Mouse (Mus musculus): ENCODE measurements around the gene Rragb. TPM values are rescaled to one million over a fixed set of nuclear protein-coding genes. Genes with fewer than 3 reads are reported as not detected.
A peak's percentile ranks its signal among the peaks of the same experiment; 100 is the strongest.
"Not testable (repeated sequence)": the region's sequence is repeated elsewhere in the genome, so short reads cannot be mapped to it uniquely, and the experiment has no call there.

Rragb gene
- polyA plus RNA-seq, 1 experiment from 2014 or later: 1.3 TPM

DNA sequence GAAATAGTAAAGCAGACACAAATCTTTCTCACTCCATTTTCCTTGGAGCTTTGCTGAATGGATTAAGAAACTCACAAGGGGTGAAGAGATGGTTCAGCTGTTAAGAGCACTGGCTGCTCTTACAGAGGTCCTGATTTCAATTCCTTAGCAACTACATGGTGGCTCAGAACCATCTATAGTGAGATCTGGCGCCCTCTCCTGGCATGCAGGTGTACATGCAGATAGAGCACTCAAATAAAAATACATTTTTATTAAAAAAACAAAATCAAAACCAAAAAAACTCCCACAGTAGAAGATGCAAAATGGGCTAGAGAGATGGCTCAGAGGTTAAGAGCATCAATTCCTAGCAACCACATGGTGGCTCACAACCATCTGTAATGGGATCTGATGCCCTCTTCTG lies 35.0 kb downstream of the Rragb start:
- H3K27me3 ChIP-seq (ENCODE audit: insufficient read depth, low read length): no peaks in the 10 kb centered on the region
- WGBS: 9% methylated on average over 1 of the region's 1 CpGs
- no peaks in the 10 kb centered on the region for H3K36me3 ChIP-seq (ENCODE audit: insufficient read depth, low read length)
- no peak overlapping the region for H3K4me2 ChIP-seq (ENCODE audit: low read length)
- H3K4me1 ChIP-seq (replicated peaks; ENCODE audit: insufficient read depth, low read length): no peaks in the 10 kb centered on the region
- peak; percentile 51 for TF ChIP-seq CTCF (IDR thresholded peaks at IDR 0.05; ENCODE audit: low read depth)
- no peak overlapping the region for H3K4me3 ChIP-seq (replicated peaks; ENCODE audit: low read depth, low read length)
- ATAC-seq (replicated peaks; ENCODE audit: low FRiP score, low read depth) (no peak), DNase-seq (ENCODE audit: low spot score) (peak; percentile 1)
- H3K9me3 ChIP-seq (replicated peaks; ENCODE audit: low read length): no peaks in the 10 kb centered on the region
- no peak overlapping the region for H3K27ac ChIP-seq
- no peak overlapping the region for H3K9ac ChIP-seq (ENCODE audit: low read depth, low read length)

DNA sequence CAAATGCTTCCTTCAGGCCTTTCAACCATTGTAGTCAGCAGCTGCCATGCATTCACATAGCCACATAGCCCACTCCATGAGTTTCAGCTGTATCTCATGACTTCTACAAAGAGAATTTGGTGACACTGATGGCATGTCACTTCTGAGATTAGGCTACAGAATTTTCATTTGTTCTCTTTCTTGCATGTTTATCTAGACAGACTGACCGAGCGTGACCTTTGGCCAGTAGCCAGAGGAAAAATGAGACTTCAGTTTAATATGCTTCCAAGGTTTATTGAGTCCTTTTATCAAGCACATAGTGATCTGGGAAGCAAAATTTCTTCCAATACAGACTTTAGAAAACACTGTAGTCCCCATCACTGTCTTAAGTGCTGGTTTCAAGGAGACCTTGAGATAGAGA lies 42.4 kb downstream of the Rragb start:
- H3K9me3 ChIP-seq (replicated peaks; ENCODE audit: low read length): no peaks in the 10 kb centered on the region
- no peak for ATAC-seq (replicated peaks; ENCODE audit: low FRiP score, low read depth)
- H3K9ac ChIP-seq (ENCODE audit: low read depth, low read length): no peak overlapping the region
- WGBS: 86% methylated on average over 2 of the region's 2 CpGs
- TF ChIP-seq CTCF (IDR thresholded peaks at IDR 0.05; ENCODE audit: low read depth): no peak
- no peaks in the 10 kb centered on the region for H3K36me3 ChIP-seq (ENCODE audit: insufficient read depth, low read length)
- H3K4me3 ChIP-seq (replicated peaks; ENCODE audit: low read depth, low read length): no peak overlapping the region
- no peak for DNase-seq (ENCODE audit: low spot score)
- H3K27ac ChIP-seq: no peak overlapping the region
- H3K27me3 ChIP-seq (ENCODE audit: insufficient read depth, low read length): no peaks in the 10 kb centered on the region
- H3K4me2 ChIP-seq (ENCODE audit: low read length): no peak overlapping the region
- no peaks in the 10 kb centered on the region for H3K4me1 ChIP-seq (replicated peaks; ENCODE audit: insufficient read depth, low read length)

- not testable (repeated sequence) for H3K27me3 ChIP-seq (ENCODE audit: insufficient read depth, low read length); H3K9ac ChIP-seq (ENCODE audit: low read depth, low read length); H3K4me2 ChIP-seq (ENCODE audit: low read length); H3K4me3 ChIP-seq (replicated peaks; ENCODE audit: low read depth, low read length); H3K36me3 ChIP-seq (ENCODE audit: insufficient read depth, low read length); H3K9me3 ChIP-seq (replicated peaks; ENCODE audit: low read length); H3K27ac ChIP-seq; ATAC-seq (replicated peaks; ENCODE audit: low FRiP score, low read depth); H3K4me1 ChIP-seq (replicated peaks; ENCODE audit: insufficient read depth, low read length)
- 78% methylated on average over 2 of the region's 2 CpGs for WGBS
- peak; percentile 45 for TF ChIP-seq CTCF (IDR thresholded peaks at IDR 0.05; ENCODE audit: low read depth)
- peak; percentile 0 for DNase-seq (ENCODE audit: low spot score)
Observed at GRCm38 (mm10) chrX:153199185-153199584, 59.4 kb downstream of the Rragb start.

DNA sequence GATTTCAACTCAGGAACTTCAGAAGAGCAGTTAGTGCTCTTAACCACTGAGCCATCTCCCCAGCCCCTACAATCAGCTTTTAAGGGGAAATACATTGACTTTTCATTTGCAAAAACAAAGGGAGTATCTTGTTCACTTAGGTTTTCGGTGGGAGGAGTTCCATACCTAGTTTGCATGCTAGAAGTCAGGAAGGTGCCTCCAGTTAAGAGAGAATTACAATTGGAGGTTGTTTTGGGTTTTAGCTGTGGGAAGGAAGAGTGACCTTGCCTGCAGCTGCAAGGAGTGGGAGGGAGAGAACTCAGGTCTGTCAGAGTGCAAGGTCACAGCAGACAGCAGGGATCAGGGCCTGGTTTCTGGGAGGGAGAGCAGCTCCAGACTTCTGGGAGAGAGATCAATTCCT lies 71.3 kb downstream of the Rragb start:
- Histone ChIP-seq H3K27ac (no peak overlapping the region), H3K27me3 (ENCODE audit: insufficient read depth, low read length) (no peaks in the 10 kb centered on the region), H3K4me2 (ENCODE audit: low read length) (no peak overlapping the region), H3K36me3 (ENCODE audit: insufficient read depth, low read length) (no peaks in the 10 kb centered on the region), H3K4me3 (replicated peaks; ENCODE audit: low read depth, low read length) (no peak overlapping the region), H3K9me3 (replicated peaks; ENCODE audit: low read length) (no peaks in the 10 kb centered on the region), H3K4me1 (replicated peaks; ENCODE audit: insufficient read depth, low read length) (no peaks in the 10 kb centered on the region), H3K9ac (ENCODE audit: low read depth, low read length) (no peak overlapping the region)
- WGBS: 47% methylated on average over 1 of the region's 1 CpGs
- no peak for TF ChIP-seq CTCF (IDR thresholded peaks at IDR 0.05; ENCODE audit: low read depth)
- DNase-seq (ENCODE audit: low spot score) (no peak), ATAC-seq (replicated peaks; ENCODE audit: low FRiP score, low read depth) (no peak)

Other genes starting within 250 kb of the Rragb start
- 0.52 and 0.75 TPM in 2 replicates for gene Usp51, start 133.5 kb upstream of the Rragb start, polyA plus RNA-seq (2015; fragmentation: Nextera tagmentation; extraction: Ambion mirVana)
- gene Mageh1, start 102.4 kb upstream of the Rragb start, polyA plus RNA-seq (2015; fragmentation: Nextera tagmentation; extraction: Ambion mirVana): 57.8 and 60.9 TPM in 2 replicates
- 0.04 TPM in 1 of 2 replicates, not detected in the other for gene Foxr2, start 21.2 kb upstream of the Rragb start, polyA plus RNA-seq (2015; fragmentation: Nextera tagmentation; extraction: Ambion mirVana)
- 0.30 and 0.38 TPM in 2 replicates for gene Klf8, start 97.5 kb downstream of the Rragb start, polyA plus RNA-seq (2015; fragmentation: Nextera tagmentation; extraction: Ambion mirVana)